Mouse (Mus musculus) testis, adult 2 months (tissue): ENCODE results near the gene Srgap2.
A peak's percentile ranks its signal among the peaks of the same experiment; 100 is the strongest.

Source experiments
- CTCF ChIP-seq: fragments of 200-500 bp; IDR thresholded peaks from 2 replicates; pipeline ENCODE4 v1.5.1; 2012; ENCODE audit warnings: low read depth, mild to moderate bottlenecking, inconsistent platforms, low read length, moderate library complexity; ENCODE audit not compliant: control insufficient read depth, insufficient read depth, insufficient replicate concordance
- POLR2A ChIP-seq: fragments of 200-500 bp; IDR thresholded peaks from 2 replicates; pipeline ENCODE4 v1.6.1; 2012; ENCODE audit warnings: low read depth, mild to moderate bottlenecking, inconsistent platforms, low read length, moderate library complexity; ENCODE audit not compliant: control insufficient read depth

DNA sequence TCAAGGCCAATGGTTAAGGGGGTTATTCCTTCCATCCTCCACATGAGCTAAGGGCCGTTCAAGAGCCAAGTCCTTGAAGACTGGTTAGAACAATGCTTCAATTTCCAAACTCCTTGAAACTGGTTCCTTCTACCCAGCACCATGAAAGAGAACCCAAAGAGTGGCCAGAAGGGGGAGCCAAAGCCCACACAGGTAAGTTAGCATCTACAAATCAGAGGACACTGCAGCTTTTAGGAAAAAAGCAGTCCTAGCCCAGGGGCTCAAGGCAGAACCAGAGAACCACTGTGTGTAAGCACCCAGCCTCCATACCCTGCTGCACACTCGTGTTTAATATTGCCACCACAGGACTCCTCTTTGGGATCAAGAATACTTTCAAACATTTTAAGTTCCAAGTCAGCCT lies 236.5 kb downstream of the Srgap2 start:
- TF ChIP-seq CTCF (0 out of 2 replicates have a peak, but pooled peaks have one; percentile 5), POLR2A (no peak)
